Mouse (Mus musculus) right cerebral cortex, adult 2 months (tissue): ENCODE measurements around the gene Olfr1000.
"Not testable (repeated sequence)": the region's sequence is repeated elsewhere in the genome, so short reads cannot be mapped to it uniquely, and the experiment has no call there.

Source experiments
- DNase-seq, 2 experiments: peaks; one replicate each; pipeline ENCODE4 v3.0.0; 2021 to 2022; ENCODE audit warnings: low spot score in 2 of 2

Olfr1000 gene

DNA sequence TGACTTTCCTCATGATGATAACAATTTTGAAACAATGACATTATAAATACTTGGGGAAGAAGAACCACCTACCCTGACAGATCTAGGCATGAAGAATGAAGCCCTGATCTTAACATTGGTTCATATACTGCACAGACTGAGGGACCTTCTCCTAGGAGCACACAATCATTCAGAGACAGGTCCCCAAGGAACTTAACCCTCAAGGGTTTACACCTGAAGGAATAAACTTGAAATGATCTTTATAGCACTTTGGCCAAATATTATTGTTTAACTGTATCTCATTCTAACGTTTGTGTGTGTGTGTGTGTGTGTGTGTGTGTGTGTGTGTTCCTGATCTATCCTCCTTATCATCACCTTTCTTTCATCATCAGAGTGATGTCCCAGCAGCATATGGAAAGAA is at the start of gene Olfr1000:
Gene Olfr1000 (minus strand): TSS at position 101 of the 400 bp plus-strand sequence.
- no peak for DNase-seq

DNA sequence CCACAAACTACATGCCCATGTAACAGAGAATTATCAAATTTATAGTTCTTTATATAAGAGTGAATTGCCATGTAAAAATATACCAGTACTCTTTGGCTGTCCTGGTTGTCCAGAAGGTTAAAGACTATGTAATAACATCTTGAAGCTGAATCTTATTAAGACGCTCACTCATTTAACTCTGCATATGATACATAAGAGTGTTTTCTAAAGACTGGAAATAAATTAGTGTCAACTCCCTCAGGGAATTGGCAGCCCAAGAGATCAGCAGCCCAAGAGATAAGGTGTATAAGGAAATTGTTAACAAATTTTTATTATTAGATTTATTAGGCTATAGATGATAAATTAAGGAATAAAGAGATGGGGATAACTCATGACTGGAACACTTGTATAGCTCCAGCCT is 38.9 kb upstream of the Olfr1000 start, which contains the start of gene Olfr1002:
Gene Olfr1002 (minus strand): TSS at position 101 of the 400 bp plus-strand sequence.
- no peak for DNase-seq

DNA sequence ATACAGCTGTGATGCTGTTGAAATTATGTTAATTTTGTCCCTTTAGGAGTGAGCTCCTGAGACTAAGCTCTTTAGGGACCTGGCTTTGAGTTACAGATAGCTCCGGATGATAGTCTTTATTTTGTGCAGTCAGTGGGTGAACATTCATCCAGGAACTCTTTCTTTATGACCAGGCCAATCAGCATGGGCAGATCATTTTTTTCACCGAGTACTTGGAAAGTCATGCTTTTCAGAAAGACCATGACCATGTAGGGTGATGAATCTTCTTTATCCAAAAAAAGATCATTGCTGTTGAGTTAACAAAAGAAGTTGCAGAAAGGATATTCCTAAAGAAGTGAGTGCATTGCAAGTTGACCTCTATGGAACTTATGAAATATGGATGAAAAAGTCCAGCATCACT is 23.1 kb downstream of the Olfr1000 start, which contains the start of gene Olfr998:
Gene Olfr998 (plus strand): TSS at position 301 of the 400 bp plus-strand sequence.
- DNase-seq, result not testable (repeated sequence)

DNA sequence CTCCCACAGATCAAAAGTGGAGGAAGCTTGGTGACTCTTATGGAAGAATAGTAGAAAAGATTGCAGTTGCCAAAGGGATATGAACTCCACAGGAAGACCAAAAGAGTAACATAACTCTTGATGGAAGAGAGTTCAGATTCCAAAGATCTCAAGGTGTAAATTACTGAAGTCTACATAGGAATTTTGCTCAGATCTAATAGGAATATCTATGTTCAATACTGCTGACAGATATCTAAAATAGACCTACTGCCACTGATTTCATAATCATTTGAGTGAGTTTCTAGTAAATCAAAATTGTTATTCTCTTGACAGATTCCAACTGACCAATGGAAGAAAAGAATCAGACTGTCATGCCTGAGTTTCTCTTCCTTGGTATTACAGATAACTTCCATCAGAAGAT is 32.8 kb downstream of the Olfr1000 start, which contains the start of gene Olfr996:
Gene Olfr996 (plus strand): TSS at position 301 of the 400 bp plus-strand sequence.
- DNase-seq, result no peak

DNA sequence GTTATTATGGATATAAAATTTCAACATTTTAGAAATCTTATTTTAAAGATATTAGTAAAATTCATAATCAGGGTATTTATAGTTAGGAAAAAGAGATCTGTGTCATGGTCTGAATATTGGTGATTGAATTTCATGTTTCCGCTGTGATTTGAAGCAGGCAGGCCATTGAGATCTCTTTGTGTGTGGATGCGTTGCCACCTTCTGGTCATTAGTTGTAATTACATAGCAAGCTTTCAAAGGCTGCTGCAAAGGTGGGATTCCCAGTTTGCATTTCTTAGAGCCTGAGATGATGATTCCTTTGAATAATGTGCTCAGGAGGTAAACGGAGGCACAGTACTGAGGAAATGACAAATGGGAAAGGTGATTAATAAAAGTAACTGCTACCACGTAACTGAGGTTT is 50.5 kb downstream of the Olfr1000 start:
- DNase-seq, result peak; percentile 53 to 59

DNA sequence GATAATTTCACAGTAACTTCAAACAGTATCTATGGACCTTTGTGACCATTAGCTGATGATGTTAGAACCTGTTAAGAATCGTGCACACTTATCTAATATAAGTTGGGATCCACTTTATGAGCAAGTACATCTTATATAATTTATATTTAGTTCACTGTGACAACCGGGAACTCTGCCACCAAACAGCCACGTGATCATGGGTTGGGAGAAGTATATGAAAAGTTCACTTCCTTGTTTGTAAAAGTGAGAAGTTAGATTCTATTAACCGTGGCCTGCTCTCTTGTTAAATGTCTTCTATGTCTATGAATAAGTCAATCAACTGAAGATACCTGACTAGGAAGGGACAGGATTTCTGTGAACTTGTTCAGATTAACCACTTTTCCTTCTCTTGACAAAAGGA is 51.5 kb downstream of the Olfr1000 start:
- no peak for DNase-seq
